Mouse (Mus musculus): ENCODE measurements around the gene Mup13. TPM values are rescaled to one million over a fixed set of nuclear protein-coding genes. Genes with fewer than 3 reads are reported as not detected.
"Not testable (repeated sequence)": the region's sequence is repeated elsewhere in the genome, so short reads cannot be mapped to it uniquely, and the experiment has no call there.

Mup13 gene
- not detected in 2 replicates for polyA plus RNA-seq (2014; fragmentation: Nextera tagmentation; extraction: Ambion mirVana)

DNA sequence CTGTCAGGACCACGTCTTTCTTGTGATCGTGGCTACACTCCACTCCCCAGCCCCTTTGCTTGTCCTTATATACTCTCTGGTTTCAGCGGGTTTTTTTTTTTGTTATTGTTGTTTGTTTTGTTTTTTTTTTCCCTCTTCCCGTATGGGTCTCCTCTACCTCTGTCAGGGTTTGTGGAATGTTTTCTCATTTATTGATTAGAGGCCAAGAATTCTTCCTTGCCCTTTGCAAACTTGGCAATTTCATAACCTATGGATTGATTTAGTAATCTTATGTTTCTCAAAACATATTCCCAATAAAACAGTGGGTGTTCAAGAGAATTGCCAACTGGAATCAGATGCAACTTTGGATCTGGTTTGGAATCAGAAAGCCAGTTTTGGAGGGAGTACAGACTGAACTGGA, at the start of gene Mup13:
TSS of gene Mup13 (minus strand) at position 101 of the 400 bp plus-strand sequence.
- H3K27me3 ChIP-seq (replicated peaks; ENCODE audit: control insufficient read depth, insufficient read depth, low read length); H3K4me2 ChIP-seq (ENCODE audit: low read length); H3K9me3 ChIP-seq (replicated peaks; ENCODE audit: control insufficient read depth, low read length); H3K4me1 ChIP-seq (ENCODE audit: control insufficient read depth, insufficient read depth, low read length); DNase-seq (ENCODE audit: low spot score); H3K27ac ChIP-seq (ENCODE audit: low read depth, low read length); H3K9ac ChIP-seq (ENCODE audit: low read length); H3K36me3 ChIP-seq (ENCODE audit: control insufficient read depth, insufficient read depth, low read length); H3K4me3 ChIP-seq (ENCODE audit: low read depth, low read length); ATAC-seq: not testable (repeated sequence)
- WGBS: 84% methylated on average over 4 of the region's 4 CpGs

Other genes with a start within 250 kb of the Mup13 start
- not detected in 2 replicates for gene Mup14, start 75.7 kb upstream of the Mup13 start, polyA plus RNA-seq (2014; fragmentation: Nextera tagmentation; extraction: Ambion mirVana)
- not detected in 2 replicates for gene Mup15, start 211.5 kb upstream of the Mup13 start, polyA plus RNA-seq (2014; fragmentation: Nextera tagmentation; extraction: Ambion mirVana)